Mouse (Mus musculus) small intestine, adult 2 months (tissue): ENCODE data around the gene Angptl8.

ENCODE experiments used
- CTCF ChIP-seq: fragments of 200-500 bp; IDR thresholded peaks from 2 replicates; pipeline ENCODE4 v1.5.1; 2012; ENCODE audit warnings: low read depth, mild to moderate bottlenecking, control low read depth, inconsistent platforms, low read length, moderate library complexity, mixed read lengths; ENCODE audit not compliant: insufficient replicate concordance, insufficient read length; ENCODE audit errors: extremely low read depth
- POLR2A ChIP-seq: fragments of 200-500 bp; IDR thresholded peaks from 2 replicates; pipeline ENCODE4 v1.6.1; 2012; ENCODE audit warnings: low read depth, mild to moderate bottlenecking, control low read depth, inconsistent platforms, low read length, moderate library complexity

DNA sequence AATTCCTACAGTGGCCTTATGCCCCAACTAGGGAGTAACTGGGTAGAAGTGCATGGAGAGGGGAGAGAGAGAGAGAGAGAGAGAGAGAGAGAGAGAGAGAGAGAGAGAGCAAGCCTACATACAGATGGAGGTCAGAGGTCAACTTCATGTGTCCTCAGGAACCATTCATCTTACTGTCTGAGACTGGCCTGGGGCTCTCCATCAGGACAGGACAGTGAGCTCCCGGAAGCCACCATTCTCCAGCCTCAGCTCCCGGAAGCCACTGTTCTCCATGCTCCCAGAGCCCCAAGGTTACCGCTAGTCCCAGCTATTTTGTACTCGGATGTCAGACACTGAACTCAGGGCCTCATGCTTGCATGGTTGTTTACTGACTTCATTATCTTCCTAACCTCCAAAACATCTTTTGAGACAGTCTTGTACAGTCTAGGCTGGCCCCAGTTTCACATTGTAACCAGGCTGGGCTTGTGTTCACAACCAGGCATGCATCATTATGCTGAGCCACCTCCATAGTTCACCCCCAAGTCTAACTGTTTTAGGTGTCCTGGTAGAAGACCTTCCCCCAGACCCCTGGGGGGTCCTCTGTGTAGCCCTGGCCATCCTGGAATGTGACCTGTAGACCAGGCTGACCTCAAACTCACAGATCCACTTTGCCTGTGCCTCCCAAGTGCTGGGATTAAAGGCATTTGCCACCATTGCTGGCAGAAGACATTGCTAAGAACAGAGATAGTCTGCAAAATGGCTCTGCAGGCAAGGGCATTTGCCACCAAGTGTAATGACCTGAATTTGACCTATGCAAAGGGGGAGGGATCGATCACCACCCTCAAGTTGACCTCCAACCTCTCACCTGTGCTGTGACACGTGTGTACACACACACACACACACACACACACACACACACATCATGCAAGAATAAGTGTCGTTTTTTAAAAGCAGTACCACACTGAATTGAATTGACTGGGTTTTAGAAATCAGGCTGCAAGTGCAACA is 14.7 kb downstream of the Angptl8 start:
- TF ChIP-seq CTCF (no peak), POLR2A (no peak)
